Mouse (Mus musculus): ENCODE measurements at regions not wholly inside any gene's neighbourhood (a gene's known extent, or its start where the extent isn't known, plus 50 kb on each side); places are given as distances from the start of the nearest gene placed in this dataset.
A peak's percentile ranks its signal among the peaks of the same experiment; 100 is the strongest.

GRCm38 (mm10) chr6:141054026-141054425 is 195.0 kb upstream of the Pde3a start:
- no peak overlapping the region for H3K4me2 ChIP-seq (replicated peaks; ENCODE audit: low read depth, low read length)
- no peak overlapping the region for H3K27ac ChIP-seq (ENCODE audit: low read length)
- H3K36me3 ChIP-seq (ENCODE audit: control insufficient read depth, insufficient read depth, low read length) = no peaks in the 10 kb centered on the region
- H3K4me3 ChIP-seq (ENCODE audit: low read depth, low read length) = no peak overlapping the region
- 67% methylated on average over 7 of the region's 7 CpGs for WGBS
- no peaks in the 10 kb centered on the region for H3K4me1 ChIP-seq (ENCODE audit: control insufficient read depth, insufficient read depth, low read length)
- ATAC-seq (ENCODE audit: insufficient number of reproducible peaks, insufficient read depth, low FRiP score, low read depth) = no peak
- no peaks in the 10 kb centered on the region for H3K9me3 ChIP-seq (ENCODE audit: control insufficient read depth, low read depth, low read length)
- H3K27me3 ChIP-seq (ENCODE audit: control insufficient read depth, insufficient read depth, low read length) = no peaks in the 10 kb centered on the region
- no peak overlapping the region for H3K9ac ChIP-seq (replicated peaks; ENCODE audit: low read depth, low read length)

DNA sequence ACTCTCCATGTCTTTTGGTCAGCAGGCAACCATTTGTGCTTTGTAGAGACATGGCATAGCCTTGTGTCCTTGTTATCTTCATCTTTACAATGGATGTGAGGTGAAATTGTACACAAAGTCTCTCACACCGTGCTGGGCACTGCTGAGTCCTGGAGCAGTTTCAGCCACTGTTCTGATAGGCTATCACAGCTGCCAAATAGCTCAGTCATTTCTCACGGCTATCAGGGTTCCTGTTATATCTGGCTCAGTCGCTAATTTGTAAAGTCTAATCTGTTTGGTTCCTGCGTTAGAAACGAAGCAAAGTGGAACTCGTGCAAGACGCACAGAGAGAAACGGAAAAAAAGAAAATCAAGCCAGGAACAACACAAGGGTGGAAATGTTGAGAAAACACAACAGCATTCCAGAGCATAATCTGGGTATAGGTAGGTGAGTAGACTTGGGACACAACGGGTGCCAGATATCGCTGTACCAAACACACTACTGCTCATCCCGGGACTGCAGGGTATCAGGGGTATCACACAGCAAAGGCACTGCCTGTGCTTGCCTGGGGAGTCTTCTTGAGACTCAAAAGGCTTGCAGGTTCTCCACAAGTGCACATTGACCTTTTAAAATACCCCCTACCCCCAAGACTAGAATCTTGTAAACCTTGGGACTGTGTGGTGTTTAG is 189.7 kb upstream of the Pde3a start:
- H3K9ac ChIP-seq (replicated peaks; ENCODE audit: low read depth, low read length) = no peak overlapping the region
- WGBS = 92% methylated on average over 11 of the region's 11 CpGs
- no peaks in the 10 kb centered on the region for H3K27me3 ChIP-seq (ENCODE audit: control insufficient read depth, insufficient read depth, low read length)
- no peak overlapping the region for H3K27ac ChIP-seq (ENCODE audit: low read length)
- H3K9me3 ChIP-seq (ENCODE audit: control insufficient read depth, low read depth, low read length) = no peaks in the 10 kb centered on the region
- no peak overlapping the region for H3K4me2 ChIP-seq (replicated peaks; ENCODE audit: low read depth, low read length)
- H3K4me1 ChIP-seq (ENCODE audit: control insufficient read depth, insufficient read depth, low read length) = no peaks in the 10 kb centered on the region
- no peak overlapping the region for H3K4me3 ChIP-seq (ENCODE audit: low read depth, low read length)
- H3K36me3 ChIP-seq (ENCODE audit: control insufficient read depth, insufficient read depth, low read length) = no peaks in the 10 kb centered on the region
- no peak for ATAC-seq (ENCODE audit: insufficient number of reproducible peaks, insufficient read depth, low FRiP score, low read depth)

- WGBS = 85% methylated on average over 4 of the region's 4 CpGs
- no peak for ATAC-seq (ENCODE audit: insufficient number of reproducible peaks, insufficient read depth, low FRiP score, low read depth)
Observed at GRCm38 (mm10) chr6:141065724-141066123, 183.3 kb upstream of the Pde3a start.

GRCm38 (mm10) chr6:141068861-141069467 is 180.1 kb upstream of the Pde3a start:
- Histone ChIP-seq H3K4me2 (replicated peaks; ENCODE audit: low read depth, low read length) (no peak overlapping the region), H3K27ac (ENCODE audit: low read length) (no peak overlapping the region), H3K27me3 (ENCODE audit: control insufficient read depth, insufficient read depth, low read length) (no peaks in the 10 kb centered on the region), H3K4me3 (ENCODE audit: low read depth, low read length) (no peak overlapping the region), H3K4me1 (ENCODE audit: control insufficient read depth, insufficient read depth, low read length) (no peaks in the 10 kb centered on the region), H3K36me3 (ENCODE audit: control insufficient read depth, insufficient read depth, low read length) (no peaks in the 10 kb centered on the region), H3K9ac (replicated peaks; ENCODE audit: low read depth, low read length) (no peak overlapping the region), H3K9me3 (ENCODE audit: control insufficient read depth, low read depth, low read length) (no peaks in the 10 kb centered on the region)
- no peak for ATAC-seq (ENCODE audit: insufficient number of reproducible peaks, insufficient read depth, low FRiP score, low read depth)
- 85% methylated on average over 6 of the region's 6 CpGs for WGBS

More at GRCm38 (mm10) chr6:141065724-141066123, 183.3 kb upstream of the Pde3a start:
- Histone ChIP-seq H3K27ac (ENCODE audit: low read length) (no peak overlapping the region), H3K36me3 (ENCODE audit: control insufficient read depth, insufficient read depth, low read length) (no peaks in the 10 kb centered on the region), H3K4me3 (ENCODE audit: low read depth, low read length) (no peak overlapping the region), H3K27me3 (ENCODE audit: control insufficient read depth, insufficient read depth, low read length) (no peaks in the 10 kb centered on the region), H3K9me3 (ENCODE audit: control insufficient read depth, low read depth, low read length) (no peaks in the 10 kb centered on the region), H3K9ac (replicated peaks; ENCODE audit: low read depth, low read length) (no peak overlapping the region), H3K4me2 (replicated peaks; ENCODE audit: low read depth, low read length) (no peak overlapping the region), H3K4me1 (ENCODE audit: control insufficient read depth, insufficient read depth, low read length) (no peaks in the 10 kb centered on the region)

DNA sequence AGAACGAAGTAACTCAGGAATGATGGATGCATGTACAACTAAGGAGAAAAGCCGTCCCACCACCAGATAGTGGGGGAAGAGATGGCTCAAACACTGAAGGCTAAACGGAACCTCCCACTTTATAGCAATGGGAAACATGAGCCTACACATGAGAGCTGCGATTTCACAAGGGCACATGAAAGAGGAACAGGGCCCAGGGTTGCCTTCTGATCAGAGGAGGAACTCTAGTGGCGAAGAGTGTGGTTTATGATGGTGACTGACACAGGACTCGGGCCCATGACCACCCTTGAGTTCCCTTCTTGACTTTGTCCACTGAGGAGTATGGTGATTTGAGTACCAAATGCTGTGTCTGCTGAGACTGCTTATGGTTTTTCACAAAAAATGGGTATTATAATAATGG is 179.2 kb upstream of the Pde3a start:
- ATAC-seq (ENCODE audit: insufficient number of reproducible peaks, insufficient read depth, low FRiP score, low read depth) = no peak
- Histone ChIP-seq H3K27me3 (ENCODE audit: control insufficient read depth, insufficient read depth, low read length) (no peaks in the 10 kb centered on the region), H3K4me2 (replicated peaks; ENCODE audit: low read depth, low read length) (no peak overlapping the region), H3K9ac (replicated peaks; ENCODE audit: low read depth, low read length) (no peak overlapping the region), H3K9me3 (ENCODE audit: control insufficient read depth, low read depth, low read length) (no peaks in the 10 kb centered on the region), H3K4me1 (ENCODE audit: control insufficient read depth, insufficient read depth, low read length) (no peaks in the 10 kb centered on the region), H3K27ac (ENCODE audit: low read length) (no peak overlapping the region), H3K4me3 (ENCODE audit: low read depth, low read length) (no peak overlapping the region), H3K36me3 (ENCODE audit: control insufficient read depth, insufficient read depth, low read length) (no peaks in the 10 kb centered on the region)
- whole genome bisulfite sequencing = 87% methylated on average over 6 of the region's 6 CpGs

DNA sequence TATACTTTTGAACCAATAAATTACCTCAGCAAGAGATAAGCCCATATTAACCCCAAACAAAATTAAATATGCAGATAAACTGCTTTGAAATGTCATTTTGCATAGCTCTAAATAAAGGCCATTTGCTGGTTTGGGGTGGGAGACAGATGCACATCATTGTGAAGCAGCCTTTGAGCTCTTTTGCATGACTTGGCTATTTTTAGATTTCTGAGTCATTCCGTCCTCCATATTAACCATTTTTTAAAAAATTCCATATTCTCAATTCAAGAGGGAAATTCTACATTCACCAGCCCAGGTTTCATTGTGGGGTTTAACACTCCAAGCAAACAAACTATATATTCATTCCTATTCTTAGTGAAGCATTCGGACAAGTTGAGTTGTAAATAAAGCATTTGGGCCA is 177.6 kb upstream of the Pde3a start:
- Histone ChIP-seq H3K9me3 (ENCODE audit: control insufficient read depth, low read depth, low read length) (no peaks in the 10 kb centered on the region), H3K4me1 (ENCODE audit: control insufficient read depth, insufficient read depth, low read length) (no peaks in the 10 kb centered on the region), H3K27ac (ENCODE audit: low read length) (no peak overlapping the region), H3K9ac (replicated peaks; ENCODE audit: low read depth, low read length) (no peak overlapping the region), H3K36me3 (ENCODE audit: control insufficient read depth, insufficient read depth, low read length) (no peaks in the 10 kb centered on the region), H3K4me2 (replicated peaks; ENCODE audit: low read depth, low read length) (no peak overlapping the region), H3K4me3 (ENCODE audit: low read depth, low read length) (no peak overlapping the region), H3K27me3 (ENCODE audit: control insufficient read depth, insufficient read depth, low read length) (no peaks in the 10 kb centered on the region)
- 82% methylated on average over 2 of the region's 2 CpGs for WGBS
- no peak for ATAC-seq (ENCODE audit: insufficient number of reproducible peaks, insufficient read depth, low FRiP score, low read depth)

DNA sequence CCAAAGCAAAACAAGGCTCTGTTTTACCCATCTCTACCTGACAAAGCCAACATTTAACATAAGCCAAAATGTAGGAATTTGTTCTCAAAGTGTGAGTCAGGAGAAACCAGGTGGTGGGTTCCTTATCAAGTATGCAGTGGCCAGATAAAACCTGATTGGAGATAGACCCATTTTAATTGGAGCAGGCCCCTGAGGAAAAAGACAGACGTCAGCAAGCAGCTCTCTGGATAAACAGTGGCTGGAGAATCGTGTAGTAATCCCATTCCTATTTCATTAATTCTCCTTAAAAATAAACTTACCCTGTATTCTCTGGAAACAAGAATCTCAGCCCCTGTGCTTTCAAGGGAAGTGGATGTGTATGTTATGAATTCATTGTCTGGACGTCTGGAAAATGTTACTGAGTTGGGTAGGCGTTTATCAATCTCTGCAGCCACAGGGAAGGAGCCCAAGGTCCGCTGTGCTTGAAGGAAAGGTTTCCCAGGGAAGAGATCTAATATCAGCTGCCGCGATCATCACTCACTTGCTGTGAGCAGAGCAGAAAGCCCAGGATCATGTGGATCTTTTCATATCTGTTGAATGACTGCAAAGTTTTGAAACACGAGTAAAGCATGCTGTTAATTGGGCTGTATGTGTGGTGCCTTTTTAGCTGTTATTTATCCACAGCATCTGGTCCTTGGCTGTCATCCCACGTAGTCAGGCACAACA is 157.8 kb upstream of the Pde3a start:
- H3K36me3 ChIP-seq (ENCODE audit: control insufficient read depth, insufficient read depth, low read length) = no peaks in the 10 kb centered on the region
- H3K4me3 ChIP-seq (ENCODE audit: low read depth, low read length) = no peak overlapping the region
- H3K27me3 ChIP-seq (ENCODE audit: control insufficient read depth, insufficient read depth, low read length) = no peaks in the 10 kb centered on the region
- 23% methylated on average over 9 of the region's 9 CpGs for WGBS
- ATAC-seq (ENCODE audit: insufficient number of reproducible peaks, insufficient read depth, low FRiP score, low read depth) = peak; percentile 43; the same call in 1 of the 2 replicates
- H3K27ac ChIP-seq (ENCODE audit: low read length) = peak overlapping the region; percentile 66
- H3K4me2 ChIP-seq (replicated peaks; ENCODE audit: low read depth, low read length) = no peak overlapping the region
- no peak overlapping the region for H3K9ac ChIP-seq (replicated peaks; ENCODE audit: low read depth, low read length)
- peaks cover 17% of the 10 kb centered on the region for H3K4me1 ChIP-seq (ENCODE audit: control insufficient read depth, insufficient read depth, low read length)
- H3K9me3 ChIP-seq (ENCODE audit: control insufficient read depth, low read depth, low read length) = no peaks in the 10 kb centered on the region

GRCm38 (mm10) chr6:141091781-141092140 is 157.3 kb upstream of the Pde3a start:
- H3K9ac ChIP-seq (replicated peaks; ENCODE audit: low read depth, low read length) = no peak overlapping the region
- peaks cover 17% of the 10 kb centered on the region for H3K4me1 ChIP-seq (ENCODE audit: control insufficient read depth, insufficient read depth, low read length)
- H3K27me3 ChIP-seq (ENCODE audit: control insufficient read depth, insufficient read depth, low read length) = no peaks in the 10 kb centered on the region
- peak overlapping the region; percentile 66; the same call in 1 of the 2 replicates for H3K27ac ChIP-seq (ENCODE audit: low read length)
- no peaks in the 10 kb centered on the region for H3K9me3 ChIP-seq (ENCODE audit: control insufficient read depth, low read depth, low read length)
- no peak overlapping the region for H3K4me2 ChIP-seq (replicated peaks; ENCODE audit: low read depth, low read length)
- ATAC-seq (ENCODE audit: insufficient number of reproducible peaks, insufficient read depth, low FRiP score, low read depth) = no peak
- H3K36me3 ChIP-seq (ENCODE audit: control insufficient read depth, insufficient read depth, low read length) = no peaks in the 10 kb centered on the region
- 51% methylated on average over 6 of the region's 6 CpGs for WGBS
- no peak overlapping the region for H3K4me3 ChIP-seq (ENCODE audit: low read depth, low read length)
